Mouse (Mus musculus): ENCODE measurements around the gene Dpf2.

DNA sequence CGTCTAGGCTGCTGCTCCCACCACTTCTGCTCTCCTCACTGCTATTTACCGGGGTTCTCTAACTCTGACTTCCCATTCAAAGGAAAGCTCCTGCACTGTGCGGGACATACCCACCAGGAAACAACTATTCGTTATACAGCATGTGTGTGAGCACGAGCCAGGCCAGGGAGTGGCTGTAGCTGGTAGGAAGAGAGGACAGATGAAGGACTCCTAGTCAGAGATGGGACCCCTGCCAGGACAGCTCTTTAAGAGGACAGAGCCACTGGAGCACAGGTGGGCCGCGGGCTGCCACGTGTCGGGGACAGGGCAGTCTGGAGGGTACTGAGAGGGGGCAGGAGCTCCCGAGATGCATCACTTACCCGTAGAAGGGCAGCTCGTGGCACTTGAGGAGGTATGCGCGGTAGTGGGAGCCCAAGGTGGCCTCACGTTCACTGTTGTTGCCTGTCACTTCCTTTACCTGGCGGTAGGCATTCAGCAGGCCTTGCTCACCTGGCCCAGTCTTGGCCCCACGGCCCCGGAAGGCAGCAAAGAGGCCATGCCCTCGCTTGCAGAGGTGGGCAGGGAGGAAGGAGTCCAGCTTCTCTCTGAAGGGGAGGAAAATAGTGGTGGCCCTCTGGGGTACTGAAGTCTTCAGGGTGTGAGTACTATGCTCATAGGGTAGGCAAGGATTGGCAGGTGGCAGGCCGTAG lies 48.0 kb downstream of the Dpf2 start:
- TF ChIP-seq CTCF (IDR thresholded peaks at IDR 0.05; ENCODE audit: insufficient read depth, low read depth, low read length) = no peak
- no peak for TF ChIP-seq POLR2A (IDR thresholded peaks at IDR 0.05; ENCODE audit: insufficient read depth, low read depth, low read length)

All from olfactory bulb, adult 2 months (tissue).